Mouse (Mus musculus): ENCODE data around the gene Ces1g.

Gene Ces1g

GRCm38 (mm10) chr8:93337207-93337606 is at the start of gene Ces1g:
Gene Ces1g (minus strand): TSS chr8:93337308.
- no peak for DNase-seq (ENCODE audit: low spot score)

GRCm38 (mm10) chr8:93379625-93380024 is 42.5 kb upstream of the Ces1g start, which contains the start of gene Ces1h:
Gene Ces1h (minus strand): TSS chr8:93379725.
- DNase-seq (ENCODE audit: low spot score), result no peak

GRCm38 (mm10) chr8:93369481-93369880 is 32.4 kb upstream of the Ces1g start:
- no peak for DNase-seq (ENCODE audit: low spot score)

GRCm38 (mm10) chr8:93360113-93360512 is 23.0 kb upstream of the Ces1g start:
- DNase-seq (ENCODE audit: low spot score), result no peak

- DNase-seq (ENCODE audit: low spot score), result no peak
Observed at GRCm38 (mm10) chr8:93339531-93339930, 2.4 kb upstream of the Ces1g start.

GRCm38 (mm10) chr8:93332703-93333102 is 4.4 kb downstream of the Ces1g start:
- no peak for DNase-seq (ENCODE audit: low spot score)

GRCm38 (mm10) chr8:93331151-93331550 is 6.0 kb downstream of the Ces1g start:
- DNase-seq (ENCODE audit: low spot score), result no peak

- no peak for DNase-seq (ENCODE audit: low spot score)
Observed at GRCm38 (mm10) chr8:93325123-93325522, 12.0 kb downstream of the Ces1g start.

- DNase-seq (ENCODE audit: low spot score), result no peak
Observed at GRCm38 (mm10) chr8:93317031-93317430, 20.1 kb downstream of the Ces1g start.

GRCm38 (mm10) chr8:93315557-93315956 is 21.6 kb downstream of the Ces1g start:
- DNase-seq (ENCODE audit: low spot score), result no peak

GRCm38 (mm10) chr8:93283896-93284295 is 53.2 kb downstream of the Ces1g start:
- no peak for DNase-seq (ENCODE audit: low spot score)

- DNase-seq (ENCODE audit: low spot score), result no peak
Observed at GRCm38 (mm10) chr8:93282349-93282748, 54.8 kb downstream of the Ces1g start.

- DNase-seq (ENCODE audit: low spot score), result no peak
Observed at GRCm38 (mm10) chr8:93279556-93279955, 57.6 kb downstream of the Ces1g start, which contains the start of gene Ces1f. Gene Ces1f (minus strand): TSS chr8:93279747.

GRCm38 (mm10) chr8:93278176-93278805 is 58.8 kb downstream of the Ces1g start:
- no peak for DNase-seq (ENCODE audit: low spot score)

GRCm38 (mm10) chr8:93274609-93275008 is 62.5 kb downstream of the Ces1g start:
- no peak for DNase-seq (ENCODE audit: low spot score)

GRCm38 (mm10) chr8:93273321-93273720 is 63.8 kb downstream of the Ces1g start:
- no peak for DNase-seq (ENCODE audit: low spot score)

GRCm38 (mm10) chr8:93272686-93273085 is 64.4 kb downstream of the Ces1g start:
- no peak for DNase-seq (ENCODE audit: low spot score)

- DNase-seq (ENCODE audit: low spot score), result no peak
Observed at GRCm38 (mm10) chr8:93261436-93261835, 75.7 kb downstream of the Ces1g start.

- no peak for DNase-seq (ENCODE audit: low spot score)
Observed at GRCm38 (mm10) chr8:93252400-93252925, 84.6 kb downstream of the Ces1g start.

Measured in testis, postnatal 14 days (tissue).